8 mouse cellular contexts compared by ENCODE assay signal in genomic region chr5:142608259-142608988, GRCm38 (mm10). TPM values are rescaled to one million over a fixed set of nuclear protein-coding genes. Genes with fewer than 3 reads are reported as not detected.
A peak's percentile ranks its signal among the peaks of the same experiment; 100 is the strongest.
DNase-seq lines count a peak whose midpoint lies in the region; ATAC-seq and TF ChIP-seq lines count a peak whose summit lies in the region.

Gene Mmd2 (minus strand): TSS chr5:142608800.

- H3K27ac ChIP-seq in kidney, adult 2 months (ENCODE audit: insufficient read depth, low read depth, low read length): no peak within 1 kb of the TSS
- no peak within 1 kb of the TSS for H3K27ac ChIP-seq in thymus, adult 2 months (ENCODE audit: control insufficient read depth, insufficient read depth, low read length)

- H3K27me3 ChIP-seq in kidney, adult 2 months (replicated peaks; ENCODE audit: control insufficient read depth, insufficient read depth, low read length): peaks cover 3% of the 10 kb centered on the region; the same call in 1 of the 2 replicates
- H3K27me3 ChIP-seq in thymus, adult 2 months (ENCODE audit: control insufficient read depth, insufficient read depth, low read length): peaks cover 7% of the 10 kb centered on the region

- DNase-seq in kidney, postnatal 10 days: peak; percentile 34
- DNase-seq in kidney, adult 2 months: no peak
- peak; percentile 64 for DNase-seq in cerebellum, adult 11-12 months
- peak; percentile 44 to 71 for DNase-seq in left cerebral cortex, adult 8-10 months (ENCODE audit: low spot score in 2 of 2)
- DNase-seq in neural tube, embryonic 10.5 days (ENCODE audit: extremely low spot score, low spot score): peak; percentile 51
- no peak for DNase-seq in thymus, adult 2 months
- no peak for DNase-seq in heart, postnatal 10 days

- intact Hi-C loops in heart, postnatal 10 days (cut with DNase I): no loop called here

- 4% methylated on average over 42 of the region's 42 CpGs for WGBS in kidney, adult 2 months
- 12% methylated on average over 42 of the region's 42 CpGs for WGBS in thymus, adult 2 months

- no peak within 1 kb of the TSS for H3K4me3 ChIP-seq in kidney, adult 2 months (ENCODE audit: insufficient read depth, low read depth, low read length)
- H3K4me3 ChIP-seq in thymus, adult 2 months (ENCODE audit: control insufficient read depth, insufficient read depth, low read length): no peak within 1 kb of the TSS

- no peak for TF ChIP-seq POLR2A in kidney, adult 2 months (IDR thresholded peaks at IDR 0.05; ENCODE audit: low read depth, low read length)
- no peak for TF ChIP-seq POLR2A in thymus, adult 2 months (IDR thresholded peaks at IDR 0.05; ENCODE audit: control insufficient read depth, extremely low read depth, insufficient read depth, low read length, poor library complexity)

- TF ChIP-seq CTCF in kidney, adult 2 months (conservative IDR thresholded peaks at IDR 0.05; ENCODE audit: insufficient read depth, insufficient read length, low read depth, low read length): no peak
- no peak for TF ChIP-seq CTCF in thymus, adult 2 months (IDR thresholded peaks at IDR 0.05; ENCODE audit: borderline replicate concordance, control insufficient read depth, extremely low read depth, insufficient read depth, low read length, poor library complexity)

- no peaks in the 10 kb centered on the region for H3K4me1 ChIP-seq in kidney, adult 2 months (ENCODE audit: control insufficient read depth, insufficient read depth, low read length)
- no peaks in the 10 kb centered on the region for H3K4me1 ChIP-seq in thymus, adult 2 months (replicated peaks; ENCODE audit: control insufficient read depth, insufficient read depth, low read length)

- H3K36me3 ChIP-seq in kidney, adult 2 months (ENCODE audit: control insufficient read depth, insufficient read depth, low read length): no peaks in the 10 kb centered on the region
- H3K36me3 ChIP-seq in thymus, adult 2 months (ENCODE audit: control insufficient read depth, insufficient read depth, low read length): no peaks in the 10 kb centered on the region

- ATAC-seq in frontal cortex, adult (ENCODE audit: low TSS enrichment): peak; percentile 80

RNA-seq across cellular contexts. Expression of gene Mmd2, which starts in this region (rescaled TPM):
- 1.5 and 1.8 TPM in 2 replicates for polyA plus RNA-seq in kidney, adult 2 months (2012; rRNA removed)
- 10 to 100 TPM; 92.3 to 99.7 (median 96.6) TPM for total RNA-seq in left cerebral cortex, adult 8-10 months (2022)
- 0.20 and 0.54 TPM in 2 replicates for polyA plus RNA-seq in thymus, adult 2 months (2012; rRNA removed)
- total RNA-seq in heart, postnatal 10 days (2021): 1 to 10 TPM in 1 of 2 experiments, under 1 TPM in 1; 0.82 to 3.3 TPM

Comparison
In these comparisons a context has a peak if more than half of its experiments do, and no peak if none do; other contexts are left out.
1. RNA of gene Mmd2 (total RNA-seq): 92.3 to 99.7 TPM in left cerebral cortex, adult 8-10 months; 0.82 to 3.3 TPM in heart, postnatal 10 days; every median in the first group is over 10 times any median in the second.
2. DNase-seq: peak in kidney, postnatal 10 days (single experiment), cerebellum, adult 11-12 months (single experiment), left cerebral cortex, adult 8-10 months (2 of 2) and neural tube, embryonic 10.5 days (single experiment); none in kidney, adult 2 months (single experiment), thymus, adult 2 months (single experiment) and heart, postnatal 10 days (0 of 2).